Mouse (Mus musculus) hindbrain, embryonic 13.5 days (tissue): ENCODE results near the gene Ralb. TPM values are rescaled to one million over a fixed set of nuclear protein-coding genes. Genes with fewer than 3 reads are reported as not detected.
A peak's percentile ranks its signal among the peaks of the same experiment; 100 is the strongest.

Source experiments
- ATAC-seq: fragments of 200-750 bp; cut with Nextera tagmentation; 2 replicates; pipeline ENCODE4 v1.8.0; 2017; ENCODE audit warnings: moderate TSS enrichment; ENCODE audit not compliant: low FRiP score
- H3K27ac ChIP-seq: fragments of 300-500 bp; sonication (generic); 2 replicates; pipeline ENCODE4 v1.5.1; 2015; ENCODE audit warnings: inconsistent platforms, mild to moderate bottlenecking, moderate library complexity
- H3K27me3 ChIP-seq: fragments of 300-500 bp; sonication (generic); 2 replicates; pipeline ENCODE4 v1.6.1; 2015; ENCODE audit warnings: mild to moderate bottlenecking, inconsistent platforms
- H3K36me3 ChIP-seq: fragments of 300-500 bp; sonication (generic); 2 replicates; pipeline ENCODE4 v1.6.1; 2015; ENCODE audit warnings: mild to moderate bottlenecking, inconsistent platforms
- H3K4me1 ChIP-seq: fragments of 300-500 bp; sonication (generic); replicated peaks from 2 replicates; pipeline ENCODE4 v1.6.1; 2015; ENCODE audit warnings: inconsistent platforms
- H3K4me2 ChIP-seq: fragments of 300-500 bp; sonication (generic); 2 replicates; pipeline ENCODE4 v1.6.1; 2015; ENCODE audit warnings: inconsistent platforms, mild to moderate bottlenecking, moderate library complexity
- H3K4me3 ChIP-seq: fragments of 300-500 bp; sonication (generic); 2 replicates; pipeline ENCODE4 v1.5.1; 2015; ENCODE audit warnings: mild to moderate bottlenecking, inconsistent platforms
- H3K9ac ChIP-seq: fragments of 300-500 bp; sonication (generic); 2 replicates; pipeline ENCODE4 v1.6.1; 2015; ENCODE audit warnings: mild to moderate bottlenecking, inconsistent platforms
- H3K9me3 ChIP-seq: fragments of 300-500 bp; sonication (generic); 2 replicates; pipeline ENCODE4 v1.6.1; 2016; ENCODE audit warnings: inconsistent platforms
- WGBS: fragments of 180-500 bp; shearing (Covaris S2); methylation state at CpG from one replicate; pipeline ENCODE4 v1.1.7; 2015; 5-methylcytosine and 5-hydroxymethylcytosine counted together
- polyA plus RNA-seq: library from polyadenylated mRNA; unstranded; fragments of >200 nt; fragmentation: Nextera tagmentation; extraction: Ambion mirVana; gene quantifications from 2 replicates; pipeline ENCODE4 v1.2.1, GENCODE M21; 2015

Ralb gene
- polyA plus RNA-seq, 1 experiment from 2014 or later = 67.3 TPM

GRCm38 (mm10) chr1:119456671-119457527 lies 47.7 kb downstream of the Ralb start:
- no peak overlapping the region for H3K4me3 ChIP-seq
- H3K27me3 ChIP-seq = peaks cover 7% of the 10 kb centered on the region; the same call in 1 of the 2 replicates
- no peaks in the 10 kb centered on the region for H3K9me3 ChIP-seq
- WGBS = 52% methylated on average over 19 of the region's 19 CpGs
- H3K4me2 ChIP-seq = no peak overlapping the region
- peaks cover 15% of the 10 kb centered on the region for H3K4me1 ChIP-seq
- H3K36me3 ChIP-seq = no peaks in the 10 kb centered on the region
- H3K27ac ChIP-seq = no peak overlapping the region
- ATAC-seq = peak; percentile 19; the same call in 1 of the 2 replicates
- no peak overlapping the region for H3K9ac ChIP-seq

- ATAC-seq = no peak
- H3K27me3 ChIP-seq = peaks cover 5% of the 10 kb centered on the region; the same call in 1 of the 2 replicates
- no peaks in the 10 kb centered on the region for H3K9me3 ChIP-seq
- no peak overlapping the region for H3K27ac ChIP-seq
- no peak overlapping the region for H3K4me3 ChIP-seq
- H3K4me2 ChIP-seq = no peak overlapping the region
- WGBS = 54% methylated on average over 4 of the region's 4 CpGs
- H3K4me1 ChIP-seq = peaks cover 20% of the 10 kb centered on the region
- no peak overlapping the region for H3K9ac ChIP-seq
- no peaks in the 10 kb centered on the region for H3K36me3 ChIP-seq
Observed at GRCm38 (mm10) chr1:119453731-119454130, 50.9 kb downstream of the Ralb start.

- ATAC-seq = no peak
- no peak overlapping the region for H3K4me3 ChIP-seq
- peaks cover 9% of the 10 kb centered on the region; the same call in 1 of the 2 replicates for H3K4me1 ChIP-seq
- WGBS = 66% methylated on average over 10 of the region's 10 CpGs
- H3K9ac ChIP-seq = no peak overlapping the region
- no peaks in the 10 kb centered on the region for H3K27me3 ChIP-seq
- no peaks in the 10 kb centered on the region for H3K9me3 ChIP-seq
- H3K4me2 ChIP-seq = no peak overlapping the region
- H3K36me3 ChIP-seq = no peaks in the 10 kb centered on the region
- H3K27ac ChIP-seq = no peak overlapping the region
Observed at GRCm38 (mm10) chr1:119451417-119451816, 53.2 kb downstream of the Ralb start.

GRCm38 (mm10) chr1:119450651-119451345 lies 53.8 kb downstream of the Ralb start:
- Histone ChIP-seq H3K4me2 (no peak overlapping the region), H3K9me3 (no peaks in the 10 kb centered on the region), H3K27me3 (no peaks in the 10 kb centered on the region), H3K4me1 (peaks cover 9% of the 10 kb centered on the region; the same call in 1 of the 2 replicates), H3K36me3 (no peaks in the 10 kb centered on the region), H3K27ac (no peak overlapping the region), H3K9ac (no peak overlapping the region), H3K4me3 (no peak overlapping the region)
- ATAC-seq = no peak
- 83% methylated on average over 10 of the region's 10 CpGs for WGBS

- H3K27ac ChIP-seq = no peak overlapping the region
- 0 out of 2 replicates have a peak, but pooled peaks cover 5% of the 10 kb centered on the region for H3K4me1 ChIP-seq
- no peaks in the 10 kb centered on the region for H3K27me3 ChIP-seq
- H3K4me3 ChIP-seq = no peak overlapping the region
- H3K4me2 ChIP-seq = no peak overlapping the region
- 74% methylated on average over 10 of the region's 10 CpGs for WGBS
- H3K36me3 ChIP-seq = no peaks in the 10 kb centered on the region
- no peak for ATAC-seq
- H3K9me3 ChIP-seq = no peaks in the 10 kb centered on the region
- H3K9ac ChIP-seq = no peak overlapping the region
Observed at GRCm38 (mm10) chr1:119446753-119447283, 57.8 kb downstream of the Ralb start.

- WGBS = 87% methylated on average over 21 of the region's 21 CpGs
- no peaks in the 10 kb centered on the region for H3K9me3 ChIP-seq
- no peak overlapping the region for H3K4me3 ChIP-seq
- H3K36me3 ChIP-seq = no peaks in the 10 kb centered on the region
- H3K9ac ChIP-seq = no peak overlapping the region
- H3K27ac ChIP-seq = no peak overlapping the region
- H3K4me1 ChIP-seq = no peaks in the 10 kb centered on the region
- no peak for ATAC-seq
- H3K4me2 ChIP-seq = no peak overlapping the region
- H3K27me3 ChIP-seq = no peaks in the 10 kb centered on the region
Observed at GRCm38 (mm10) chr1:119443591-119444350, 60.8 kb downstream of the Ralb start.

GRCm38 (mm10) chr1:119442901-119443300 lies 61.7 kb downstream of the Ralb start:
- Histone ChIP-seq H3K4me3 (no peak overlapping the region), H3K27me3 (no peaks in the 10 kb centered on the region), H3K4me1 (no peaks in the 10 kb centered on the region), H3K27ac (no peak overlapping the region), H3K9me3 (no peaks in the 10 kb centered on the region), H3K9ac (no peak overlapping the region), H3K36me3 (no peaks in the 10 kb centered on the region), H3K4me2 (no peak overlapping the region)
- no peak for ATAC-seq
- 92% methylated on average over 9 of the region's 9 CpGs for WGBS

GRCm38 (mm10) chr1:119438105-119438637 lies 66.4 kb downstream of the Ralb start:
- Histone ChIP-seq H3K9me3 (no peaks in the 10 kb centered on the region), H3K9ac (no peak overlapping the region), H3K4me3 (no peak overlapping the region), H3K4me1 (no peaks in the 10 kb centered on the region), H3K27me3 (no peaks in the 10 kb centered on the region), H3K27ac (no peak overlapping the region), H3K4me2 (no peak overlapping the region), H3K36me3 (no peaks in the 10 kb centered on the region)
- WGBS = 95% methylated on average over 9 of the region's 9 CpGs
- ATAC-seq = no peak

- H3K4me3 ChIP-seq = no peak overlapping the region
- no peak overlapping the region for H3K9ac ChIP-seq
- no peaks in the 10 kb centered on the region for H3K27me3 ChIP-seq
- H3K27ac ChIP-seq = no peak overlapping the region
- ATAC-seq = no peak
- WGBS = 70% methylated on average over 6 of the region's 6 CpGs
- no peaks in the 10 kb centered on the region for H3K4me1 ChIP-seq
- H3K4me2 ChIP-seq = no peak overlapping the region
- no peaks in the 10 kb centered on the region for H3K36me3 ChIP-seq
- no peaks in the 10 kb centered on the region for H3K9me3 ChIP-seq
Observed at GRCm38 (mm10) chr1:119437401-119437800, 67.2 kb downstream of the Ralb start.

- H3K4me2 ChIP-seq = no peak overlapping the region
- peaks cover 58% of the 10 kb centered on the region for H3K27me3 ChIP-seq
- no peaks in the 10 kb centered on the region for H3K9me3 ChIP-seq
- peaks cover 40% of the 10 kb centered on the region for H3K4me1 ChIP-seq
- no peak overlapping the region for H3K4me3 ChIP-seq
- H3K9ac ChIP-seq = no peak overlapping the region
- 41% methylated on average over 6 of the region's 6 CpGs for WGBS
- H3K27ac ChIP-seq = no peak overlapping the region
- ATAC-seq = no peak
- no peaks in the 10 kb centered on the region for H3K36me3 ChIP-seq
Observed at GRCm38 (mm10) chr1:119424141-119424860, 80.3 kb downstream of the Ralb start.

- H3K4me2 ChIP-seq = 0 out of 2 replicates have a peak overlapping the region, but pooled peaks have one; percentile 1
- WGBS = 8% methylated on average over 14 of the region's 14 CpGs
Observed at GRCm38 (mm10) chr1:119423510-119423909, 81.1 kb downstream of the Ralb start.

More at GRCm38 (mm10) chr1:119423510-119423909, 81.1 kb downstream of the Ralb start:
- H3K4me1 ChIP-seq = peaks cover 47% of the 10 kb centered on the region
- peaks cover 66% of the 10 kb centered on the region for H3K27me3 ChIP-seq
- no peak overlapping the region for H3K4me3 ChIP-seq
- no peak for ATAC-seq
- H3K27ac ChIP-seq = no peak overlapping the region
- H3K9ac ChIP-seq = no peak overlapping the region
- H3K9me3 ChIP-seq = no peaks in the 10 kb centered on the region
- no peaks in the 10 kb centered on the region for H3K36me3 ChIP-seq
